Mouse (Mus musculus) cerebellum, adult 2 months (tissue): Measurements from ENCODE around the gene Igdcc4.

Source experiments
- CTCF ChIP-seq: fragments of 200-500 bp; IDR thresholded peaks from 2 replicates; pipeline ENCODE4 v1.5.1; 2011; ENCODE audit warnings: low read depth, mild to moderate bottlenecking, control low read depth, low read length, moderate library complexity, borderline replicate concordance; ENCODE audit not compliant: insufficient read depth
- POLR2A ChIP-seq: fragments of 200-500 bp; IDR thresholded peaks from 2 replicates; pipeline ENCODE4 v1.6.1; 2011; ENCODE audit warnings: low read length, control low read depth, borderline replicate concordance; ENCODE audit not compliant: insufficient read depth

GRCm38 (mm10) chr9:65103173-65103752, 2.0 kb downstream of the Igdcc4 start:
- no peak for TF ChIP-seq CTCF
- TF ChIP-seq POLR2A = no peak
